Mouse (Mus musculus): ENCODE measurements around the gene Tas2r137.
A peak's percentile ranks its signal among the peaks of the same experiment; 100 is the strongest.

The Tas2r137 gene

DNA sequence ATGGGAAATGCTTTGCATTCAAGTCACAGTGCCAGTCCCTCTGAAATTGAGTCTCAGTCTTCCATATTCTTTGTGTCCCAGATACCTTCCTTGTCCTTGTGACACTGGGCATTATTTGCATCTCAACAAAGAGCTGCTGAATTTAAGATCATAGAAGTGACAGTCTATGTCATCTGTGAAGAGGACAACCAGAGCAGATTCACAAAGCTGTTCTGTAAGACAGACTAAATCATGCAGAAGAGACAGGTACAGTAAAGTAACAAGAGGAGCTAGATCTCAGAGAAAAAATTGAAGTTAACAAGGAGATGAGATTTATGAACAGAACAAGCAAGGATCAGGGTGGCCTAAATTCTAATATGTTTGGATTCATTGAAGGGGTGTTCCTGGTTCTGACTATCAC, at the start of gene Tas2r137:
Tas2r137 (plus strand) TSS at position 301 of the 400 bp plus-strand sequence.
- Histone ChIP-seq H3K27me3 (ENCODE audit: control insufficient read depth, insufficient read depth, low read length, poor library complexity, severe bottlenecking) (no peaks in the 10 kb centered on the region), H3K36me3 (ENCODE audit: control insufficient read depth, insufficient read depth, low read length, poor library complexity, severe bottlenecking) (no peaks in the 10 kb centered on the region)
- DNase-seq (ENCODE audit: low read depth, low spot score) = no peak

DNA sequence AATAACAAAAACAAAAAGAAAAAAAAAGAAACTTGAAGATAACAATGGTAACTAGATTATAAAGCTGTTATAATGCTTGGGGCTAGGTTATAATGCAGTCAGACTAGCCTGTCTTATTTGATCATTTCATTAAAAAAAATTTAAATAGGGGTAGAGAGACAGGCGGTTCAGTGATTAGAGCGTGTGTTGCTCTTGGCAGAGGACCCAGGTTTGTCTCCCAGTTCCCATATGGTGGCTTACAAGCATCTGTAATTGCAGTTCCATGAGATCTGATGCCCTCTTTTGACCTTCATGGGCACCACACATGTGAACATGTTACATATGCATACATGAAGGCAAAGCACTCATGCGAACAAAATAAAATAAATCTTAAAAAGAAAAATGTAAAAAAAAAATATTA, 49.8 kb upstream of the Tas2r137 start:
- Histone ChIP-seq H3K36me3 (ENCODE audit: control insufficient read depth, insufficient read depth, low read length, poor library complexity, severe bottlenecking) (no peaks in the 10 kb centered on the region), H3K27me3 (ENCODE audit: control insufficient read depth, insufficient read depth, low read length, poor library complexity, severe bottlenecking) (no peaks in the 10 kb centered on the region)
- DNase-seq (ENCODE audit: low read depth, low spot score) = no peak

- DNase-seq (ENCODE audit: low read depth, low spot score) = peak; percentile 50
- no peaks in the 10 kb centered on the region for H3K36me3 ChIP-seq (ENCODE audit: control insufficient read depth, insufficient read depth, low read length, poor library complexity, severe bottlenecking)
- no peaks in the 10 kb centered on the region for H3K27me3 ChIP-seq (ENCODE audit: control insufficient read depth, insufficient read depth, low read length, poor library complexity, severe bottlenecking)
Observed at GRCm38 (mm10) chr6:40441755-40442154, 49.3 kb upstream of the Tas2r137 start.

GRCm38 (mm10) chr6:40443281-40443928, 47.6 kb upstream of the Tas2r137 start:
- Histone ChIP-seq H3K36me3 (ENCODE audit: control insufficient read depth, insufficient read depth, low read length, poor library complexity, severe bottlenecking) (no peaks in the 10 kb centered on the region), H3K27me3 (ENCODE audit: control insufficient read depth, insufficient read depth, low read length, poor library complexity, severe bottlenecking) (no peaks in the 10 kb centered on the region)
- DNase-seq (ENCODE audit: low read depth, low spot score) = no peak

DNA sequence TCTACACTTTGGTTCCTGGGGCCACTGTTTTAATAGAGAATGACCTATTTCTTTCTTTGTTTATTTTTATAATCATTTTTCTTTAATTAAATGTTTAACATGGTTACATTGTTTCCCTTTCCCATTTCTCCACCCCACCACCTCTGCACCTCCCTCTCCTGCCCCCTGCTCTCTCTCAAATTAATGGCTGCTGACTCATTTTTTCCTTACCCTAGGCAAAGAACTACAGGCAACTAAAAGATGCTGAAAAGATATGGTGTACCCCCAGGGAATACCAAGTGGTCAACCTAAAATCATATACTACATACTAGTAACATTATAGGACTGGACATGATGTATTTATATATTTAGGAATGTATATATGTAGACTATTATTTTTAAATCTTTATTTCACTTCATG, 42.4 kb upstream of the Tas2r137 start:
- DNase-seq (ENCODE audit: low read depth, low spot score) = no peak
- H3K36me3 ChIP-seq (ENCODE audit: control insufficient read depth, insufficient read depth, low read length, poor library complexity, severe bottlenecking) = no peaks in the 10 kb centered on the region
- no peaks in the 10 kb centered on the region; the same call in 1 of the 2 replicates for H3K27me3 ChIP-seq (ENCODE audit: control insufficient read depth, insufficient read depth, low read length, poor library complexity, severe bottlenecking)

DNA sequence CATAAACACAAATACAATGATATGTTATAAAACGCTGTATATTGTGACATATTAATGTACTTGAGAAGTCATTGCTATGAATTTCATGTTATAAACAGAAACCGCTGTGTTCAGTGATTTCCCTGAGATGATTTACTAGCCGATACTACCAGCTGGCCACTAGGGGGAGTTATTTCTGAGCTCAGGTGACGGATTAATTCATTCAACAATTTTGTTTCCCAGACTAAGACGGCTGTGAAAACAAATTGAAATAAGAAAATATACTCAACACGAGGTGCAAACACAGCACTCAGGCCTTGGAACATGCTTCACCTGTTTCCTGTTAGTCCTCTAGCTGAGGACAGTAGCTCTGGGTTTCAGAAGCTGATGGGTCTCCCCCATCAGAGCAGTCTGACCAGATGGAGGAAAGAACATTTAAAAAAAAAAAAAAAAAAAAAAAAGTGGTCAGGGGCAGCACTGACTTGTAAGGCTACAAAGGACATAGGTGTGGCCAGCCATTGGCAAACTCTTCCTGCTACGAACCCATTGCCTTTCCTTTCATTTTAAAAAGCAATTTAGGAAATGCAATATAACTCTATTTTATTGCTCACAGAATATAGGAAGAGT, 36.5 kb upstream of the Tas2r137 start:
- Histone ChIP-seq H3K36me3 (ENCODE audit: control insufficient read depth, insufficient read depth, low read length, poor library complexity, severe bottlenecking) (no peaks in the 10 kb centered on the region), H3K27me3 (ENCODE audit: control insufficient read depth, insufficient read depth, low read length, poor library complexity, severe bottlenecking) (no peaks in the 10 kb centered on the region; the same call in 1 of the 2 replicates)
- DNase-seq (ENCODE audit: low read depth, low spot score) = peak; percentile 54

DNA sequence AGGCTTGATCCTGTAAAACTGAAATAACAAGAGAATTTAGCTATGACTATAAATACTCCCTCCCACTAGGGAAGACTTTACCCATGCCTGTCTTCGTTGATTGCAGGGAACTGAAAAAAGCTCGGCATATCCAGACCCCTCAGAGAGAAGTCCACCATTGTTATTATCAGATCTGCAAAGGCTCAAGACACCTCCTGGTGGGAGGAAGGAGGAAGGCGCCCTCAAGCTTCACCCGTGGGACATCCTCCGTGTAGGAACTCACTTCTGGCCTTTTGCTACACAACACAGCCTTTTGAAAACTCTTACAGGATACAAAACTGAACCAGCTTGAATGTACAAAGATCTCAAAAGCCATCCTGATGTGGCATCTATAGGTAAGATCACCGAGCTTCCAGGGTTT, 25.3 kb upstream of the Tas2r137 start:
- no peaks in the 10 kb centered on the region for H3K36me3 ChIP-seq (ENCODE audit: control insufficient read depth, insufficient read depth, low read length, poor library complexity, severe bottlenecking)
- DNase-seq (ENCODE audit: low read depth, low spot score) = peak; percentile 29
- H3K27me3 ChIP-seq (ENCODE audit: control insufficient read depth, insufficient read depth, low read length, poor library complexity, severe bottlenecking) = no peaks in the 10 kb centered on the region

- Histone ChIP-seq H3K36me3 (ENCODE audit: control insufficient read depth, insufficient read depth, low read length, poor library complexity, severe bottlenecking) (peaks cover 4% of the 10 kb centered on the region; the same call in 1 of the 2 replicates), H3K27me3 (ENCODE audit: control insufficient read depth, insufficient read depth, low read length, poor library complexity, severe bottlenecking) (no peaks in the 10 kb centered on the region)
- peak; percentile 97 for DNase-seq (ENCODE audit: low read depth, low spot score)
Observed at GRCm38 (mm10) chr6:40470916-40471719, 19.9 kb upstream of the Tas2r137 start, which contains the start of gene Ssbp1. Gene Ssbp1, plus strand, starts transcription at chr6:40471352.

DNA sequence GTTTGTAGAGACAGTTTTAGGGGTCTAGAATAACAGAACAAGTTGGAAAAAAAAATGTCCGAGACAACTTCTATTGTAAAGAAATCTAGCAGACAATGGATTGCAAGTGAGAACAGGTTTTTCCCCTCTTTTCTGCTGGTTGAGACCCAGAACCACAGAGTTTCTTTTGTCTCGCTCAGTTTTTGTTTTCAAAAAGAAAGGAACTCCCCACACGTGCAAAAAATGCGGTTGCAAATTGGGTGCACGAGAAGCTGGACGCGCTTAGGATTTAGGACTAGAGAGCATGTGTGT, 19.4 kb upstream of the Tas2r137 start:
- H3K36me3 ChIP-seq (ENCODE audit: control insufficient read depth, insufficient read depth, low read length, poor library complexity, severe bottlenecking) = peaks cover 4% of the 10 kb centered on the region; the same call in 1 of the 2 replicates
- no peaks in the 10 kb centered on the region for H3K27me3 ChIP-seq (ENCODE audit: control insufficient read depth, insufficient read depth, low read length, poor library complexity, severe bottlenecking)
- DNase-seq (ENCODE audit: low read depth, low spot score) = no peak

DNA sequence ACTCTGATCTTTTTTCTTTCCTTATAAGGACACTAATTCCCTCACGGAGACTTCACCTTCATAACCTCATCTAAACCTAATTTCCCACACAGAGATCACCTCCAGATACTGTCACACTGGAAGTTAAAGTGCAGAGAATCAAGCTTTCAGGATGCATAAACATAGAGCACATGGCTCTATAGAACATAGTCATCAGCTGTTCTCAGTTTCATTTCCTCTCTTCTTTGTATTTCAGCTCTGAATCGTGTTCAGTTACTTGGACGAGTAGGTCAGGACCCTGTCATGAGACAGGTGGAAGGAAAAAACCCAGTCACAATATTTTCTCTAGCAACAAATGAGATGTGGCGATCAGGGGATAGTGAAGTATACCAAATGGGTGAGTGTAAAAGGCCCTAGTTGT, 14.9 kb upstream of the Tas2r137 start:
- peak; percentile 72 for DNase-seq (ENCODE audit: low read depth, low spot score)
- H3K36me3 ChIP-seq (ENCODE audit: control insufficient read depth, insufficient read depth, low read length, poor library complexity, severe bottlenecking) = peaks cover 13% of the 10 kb centered on the region
- H3K27me3 ChIP-seq (ENCODE audit: control insufficient read depth, insufficient read depth, low read length, poor library complexity, severe bottlenecking) = no peaks in the 10 kb centered on the region

GRCm38 (mm10) chr6:40479705-40480104, 11.3 kb upstream of the Tas2r137 start:
- Histone ChIP-seq H3K27me3 (ENCODE audit: control insufficient read depth, insufficient read depth, low read length, poor library complexity, severe bottlenecking) (no peaks in the 10 kb centered on the region), H3K36me3 (ENCODE audit: control insufficient read depth, insufficient read depth, low read length, poor library complexity, severe bottlenecking) (peaks cover 21% of the 10 kb centered on the region)
- peak; percentile 62 for DNase-seq (ENCODE audit: low read depth, low spot score)

DNA sequence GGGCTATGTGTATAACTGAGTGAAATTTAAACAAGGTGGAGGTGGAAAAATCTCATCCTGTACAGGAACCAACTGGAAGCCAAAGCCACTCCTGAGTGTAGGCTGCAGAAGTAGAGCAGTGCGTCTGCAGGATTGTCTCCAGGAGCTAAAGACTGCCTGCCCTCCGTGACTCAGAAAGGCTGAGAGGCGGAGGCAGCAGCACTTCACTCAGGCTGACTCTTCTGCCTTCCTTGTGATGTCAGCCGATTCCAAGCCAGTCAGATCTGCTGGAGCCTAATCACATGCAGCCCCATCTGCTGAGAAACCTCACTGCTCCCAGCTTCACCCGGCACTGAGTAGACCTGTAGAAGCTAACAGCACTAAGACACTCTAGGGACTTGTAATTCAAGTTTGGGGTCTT, 8.7 kb upstream of the Tas2r137 start:
- DNase-seq (ENCODE audit: low read depth, low spot score) = no peak
- H3K27me3 ChIP-seq (ENCODE audit: control insufficient read depth, insufficient read depth, low read length, poor library complexity, severe bottlenecking) = no peaks in the 10 kb centered on the region

DNA sequence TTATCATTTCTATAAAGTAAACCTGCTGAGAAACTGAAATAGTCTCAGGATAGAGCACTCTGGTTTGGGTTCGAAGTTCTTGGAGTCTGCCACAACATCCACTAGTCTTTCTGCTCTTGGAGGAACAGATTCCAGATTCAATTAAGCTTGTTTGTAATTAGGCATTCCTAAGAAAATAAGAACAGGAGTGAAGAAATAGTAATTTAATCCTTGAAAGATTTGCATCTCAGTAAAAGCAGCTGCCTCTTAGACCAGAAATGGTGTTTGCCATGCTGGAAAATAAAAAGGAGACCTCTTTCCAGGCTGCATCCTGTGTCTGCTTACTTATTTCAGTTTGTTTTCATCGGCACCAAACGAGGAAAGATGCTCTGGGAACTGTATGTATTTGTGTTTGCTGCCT, 2.2 kb downstream of the Tas2r137 start, which contains the start of gene Tas2r108:
Tas2r108 (plus strand) TSS at position 301 of the 400 bp plus-strand sequence.
- DNase-seq (ENCODE audit: low read depth, low spot score) = no peak
- H3K36me3 ChIP-seq (ENCODE audit: control insufficient read depth, insufficient read depth, low read length, poor library complexity, severe bottlenecking) = no peaks in the 10 kb centered on the region
- H3K27me3 ChIP-seq (ENCODE audit: control insufficient read depth, insufficient read depth, low read length, poor library complexity, severe bottlenecking) = no peaks in the 10 kb centered on the region

More for the DNA sequence above, 8.7 kb upstream of the Tas2r137 start:
- peaks cover 14% of the 10 kb centered on the region for H3K36me3 ChIP-seq (ENCODE audit: control insufficient read depth, insufficient read depth, low read length, poor library complexity, severe bottlenecking)

DNA sequence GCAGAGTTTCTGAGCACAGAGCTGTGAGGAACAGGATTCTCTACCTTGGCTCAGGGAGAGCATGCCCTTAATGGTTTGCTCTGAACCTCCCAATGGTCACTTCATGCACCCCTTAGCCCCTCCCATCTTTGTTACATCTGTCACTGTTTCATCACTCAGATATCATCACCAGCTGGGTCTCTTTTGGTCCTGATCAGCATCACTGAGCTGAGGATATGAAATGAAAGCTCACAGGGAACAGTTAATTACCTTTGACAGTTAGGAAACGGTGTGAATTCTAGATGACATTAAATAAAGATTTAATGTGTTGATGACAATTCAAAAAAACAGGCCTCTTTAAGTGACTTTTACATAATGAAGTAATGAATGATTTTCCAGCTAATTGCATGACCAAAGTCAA, 28.4 kb downstream of the Tas2r137 start, which contains the start of gene Prss37:
Prss37 (minus strand) TSS at position 101 of the 400 bp plus-strand sequence.
- no peaks in the 10 kb centered on the region for H3K36me3 ChIP-seq (ENCODE audit: control insufficient read depth, insufficient read depth, low read length, poor library complexity, severe bottlenecking)
- H3K27me3 ChIP-seq (ENCODE audit: control insufficient read depth, insufficient read depth, low read length, poor library complexity, severe bottlenecking) = no peaks in the 10 kb centered on the region
- no peak for DNase-seq (ENCODE audit: low read depth, low spot score)

Measured in splenic B cell, adult 2 months (primary cell).